Mouse (Mus musculus) naive thymus-derived CD4-positive, alpha-beta T cell, adult 2 months (primary cell): ENCODE data around the gene Rnf157.
"Not testable (repeated sequence)": the region's sequence is repeated elsewhere in the genome, so short reads cannot be mapped to it uniquely, and the experiment has no call there.

Experiments used
- DNase-seq: peaks from one replicate; pipeline ENCODE4 v3.0.0-alpha.2; 2011; ENCODE audit warnings: low read depth

The Rnf157 gene

DNA sequence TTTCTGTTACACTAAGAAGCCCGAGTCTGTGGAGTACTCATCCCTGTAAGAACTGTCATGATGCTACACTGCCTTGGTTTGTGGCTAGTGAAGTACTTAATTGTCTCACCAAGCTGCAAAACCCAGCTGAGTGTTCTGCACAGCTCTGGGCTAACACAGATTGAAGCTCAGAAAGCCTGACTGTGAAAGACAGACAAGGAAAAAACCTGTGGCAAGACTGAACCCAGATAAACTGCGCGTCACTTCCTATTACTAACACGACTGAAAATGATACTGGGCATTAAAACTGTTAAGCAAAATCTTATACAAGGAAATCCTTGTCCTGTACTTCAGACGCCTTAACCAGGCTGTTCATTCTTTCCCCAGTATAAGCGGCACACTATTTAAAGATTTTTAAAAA lies 33.3 kb downstream of the Rnf157 start:
- DNase-seq, result peak; percentile 43

DNA sequence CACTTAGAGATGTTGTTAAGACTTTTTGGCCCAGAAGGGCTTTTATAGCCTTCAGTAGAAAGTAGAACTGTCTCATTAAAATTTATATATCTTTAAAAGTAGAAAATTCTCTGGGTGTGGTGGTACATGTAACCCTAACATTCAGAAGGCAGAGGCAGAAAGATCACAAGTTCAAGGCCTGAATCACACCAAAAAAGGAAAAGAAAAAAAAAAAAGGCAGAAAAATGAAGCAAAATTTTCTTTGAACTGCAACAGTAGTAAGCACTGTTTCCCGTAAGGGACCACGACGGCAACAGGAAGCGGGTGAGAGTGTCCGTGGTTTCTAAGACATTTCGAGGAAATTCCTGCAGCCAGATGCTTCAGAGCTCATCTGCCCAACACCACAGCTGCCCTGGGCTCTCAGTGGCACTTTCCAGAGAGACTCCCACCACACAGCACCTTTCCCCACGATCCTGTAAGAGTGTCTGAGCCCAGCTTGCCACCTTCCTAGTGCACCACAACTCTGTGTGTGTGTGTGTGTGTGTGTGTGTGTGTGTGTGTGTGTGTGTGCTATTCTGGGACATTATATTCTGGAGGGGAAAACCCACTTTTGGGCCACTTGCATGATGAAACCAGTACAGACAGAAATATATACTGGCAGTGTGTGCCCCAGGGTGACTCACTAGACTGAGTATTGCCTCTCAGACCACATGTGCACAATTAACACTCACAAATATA lies 35.7 kb downstream of the Rnf157 start:
- peak; percentile 87 for DNase-seq

DNA sequence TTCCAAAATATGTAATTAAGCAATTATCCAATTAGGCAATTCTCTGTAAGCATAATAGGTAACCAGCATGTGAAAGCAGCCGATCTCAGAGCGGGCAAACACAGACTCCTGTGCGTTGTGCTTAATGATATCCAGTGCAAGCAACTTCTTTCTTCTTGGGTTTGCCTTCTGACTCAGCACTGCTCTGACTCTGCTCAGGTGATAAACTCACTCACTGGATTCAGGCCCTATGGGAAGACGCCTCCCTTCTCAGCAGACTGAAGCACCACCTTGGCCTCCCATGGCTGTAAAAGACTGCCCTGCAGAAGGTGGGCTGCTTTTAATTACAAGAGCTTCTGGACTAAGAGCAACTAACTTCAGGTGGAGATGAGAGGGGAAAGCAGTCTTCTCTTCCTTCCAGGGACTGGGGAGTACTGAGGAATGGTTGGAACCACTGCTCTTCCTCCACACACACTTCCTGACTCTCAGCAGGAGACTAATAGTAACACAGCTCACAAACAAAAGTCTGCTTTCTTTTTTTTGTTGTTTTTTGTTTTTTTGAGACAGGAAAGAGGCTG lies 40.9 kb downstream of the Rnf157 start:
- DNase-seq, result no peak

DNA sequence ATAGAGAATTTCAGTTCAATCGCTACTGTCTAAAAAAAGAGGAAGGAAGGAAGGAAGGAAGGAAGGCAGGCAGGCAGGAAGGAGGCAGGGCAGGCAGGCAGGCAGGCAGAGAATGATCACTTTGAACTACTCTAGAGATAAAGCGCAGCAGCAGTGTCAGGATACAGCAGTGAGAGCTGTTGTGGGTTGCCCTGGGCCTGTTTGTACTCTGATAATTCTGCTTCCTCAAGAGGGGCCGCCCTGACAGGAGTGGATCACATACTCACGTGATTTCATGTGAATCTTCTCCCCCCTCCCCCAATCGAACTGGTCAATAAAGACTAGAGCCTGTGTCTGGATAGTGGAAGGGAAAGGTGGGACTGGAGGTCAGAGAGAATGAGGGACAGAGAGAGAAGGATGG lies 43.2 kb downstream of the Rnf157 start:
- DNase-seq, result peak; percentile 75

DNA sequence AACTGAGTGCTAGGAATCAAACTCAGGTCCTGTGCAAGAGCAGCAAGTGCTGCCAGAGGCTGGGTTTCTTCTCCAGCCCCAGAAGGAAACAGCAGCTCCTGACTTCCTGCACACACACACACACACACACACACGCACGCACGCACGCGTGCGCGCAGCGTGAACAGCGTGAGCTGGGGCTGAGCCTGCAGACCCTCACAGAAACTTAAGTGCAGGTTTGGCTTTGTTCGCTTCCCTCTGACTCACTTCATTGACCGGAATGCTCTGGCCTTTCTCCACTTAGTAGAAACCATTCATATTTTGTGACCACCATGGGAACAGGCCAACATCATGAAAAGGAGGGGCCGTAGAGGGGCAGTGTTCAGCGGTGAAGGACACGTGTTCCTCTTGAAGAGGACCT lies 43.8 kb downstream of the Rnf157 start:
- DNase-seq, result peak; percentile 68

DNA sequence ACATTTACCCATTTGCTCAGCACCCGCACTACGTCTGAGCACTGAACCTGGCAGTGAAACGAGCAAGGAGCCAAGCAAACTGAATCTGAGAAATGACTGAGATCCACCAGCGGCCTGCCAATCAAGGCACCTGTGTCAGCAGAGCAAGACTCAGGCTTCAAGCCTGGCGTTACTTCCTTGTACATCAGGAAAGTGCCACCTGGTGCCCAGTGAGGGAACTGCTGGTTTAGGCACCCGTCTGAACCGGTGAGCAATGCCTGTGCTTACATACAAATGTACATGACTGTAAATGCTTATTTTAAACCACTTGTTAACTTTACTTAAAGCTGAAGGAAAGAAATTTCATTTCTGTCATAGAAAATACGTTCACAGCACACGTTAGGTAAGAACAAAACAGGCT lies 44.7 kb downstream of the Rnf157 start:
- DNase-seq, result peak; percentile 94

DNA sequence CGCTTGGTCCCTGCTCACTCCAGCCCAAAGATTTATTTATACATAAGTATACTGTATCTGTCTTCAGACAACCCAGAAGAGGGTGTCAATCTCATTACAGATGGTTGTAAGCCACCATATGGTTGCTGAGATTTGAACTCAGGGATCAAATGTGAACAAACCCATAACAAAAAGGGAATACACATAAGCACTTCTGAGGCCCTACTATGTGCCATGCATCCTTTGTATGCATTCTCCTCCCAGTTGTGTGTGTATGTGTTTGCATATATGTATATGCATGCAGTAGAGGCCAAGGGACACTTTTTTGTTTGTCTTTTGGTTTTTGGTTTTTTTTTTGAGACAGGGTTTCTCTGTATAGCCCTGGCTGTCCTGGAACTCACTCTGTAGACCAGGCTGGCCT lies 46.2 kb downstream of the Rnf157 start:
- no peak for DNase-seq

DNA sequence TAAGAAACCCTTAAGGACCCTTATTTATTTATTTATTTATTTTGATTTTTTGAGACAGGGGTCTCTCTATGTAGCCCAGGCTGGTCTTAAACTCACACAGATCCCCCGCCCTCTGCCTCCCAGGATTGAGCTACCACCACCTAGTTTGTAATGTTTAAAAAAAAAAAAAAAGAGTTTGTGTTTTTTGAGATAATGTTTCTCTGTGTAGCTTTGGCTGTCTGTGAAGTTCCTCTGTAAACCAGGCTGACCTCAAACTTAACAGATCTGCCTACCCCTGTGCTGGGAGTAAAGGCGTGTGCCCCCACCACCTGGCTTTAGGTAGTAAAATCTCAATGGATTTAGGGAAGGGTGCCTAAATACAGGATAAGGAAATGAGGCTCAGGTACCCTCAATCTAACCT lies 46.7 kb downstream of the Rnf157 start:
- DNase-seq, result no peak

DNA sequence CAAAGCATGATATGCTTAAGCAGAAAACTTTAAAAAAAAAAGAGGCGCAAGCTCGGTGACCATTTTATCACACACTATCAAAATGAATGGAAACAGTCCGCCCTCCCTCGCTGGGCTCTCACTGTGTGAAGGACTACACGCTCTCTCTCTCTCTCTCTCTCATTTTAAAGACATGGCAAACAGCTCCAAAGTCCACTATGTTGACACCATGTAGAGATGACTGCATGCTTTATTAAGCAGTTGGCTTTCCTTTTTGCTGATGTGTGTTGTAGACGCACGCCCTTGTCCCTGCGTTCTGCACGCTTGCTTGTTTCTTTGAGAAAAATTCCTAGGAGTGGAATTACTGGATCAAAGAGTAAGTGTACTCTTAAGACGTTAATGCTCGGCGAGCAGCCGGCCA lies 47.4 kb downstream of the Rnf157 start:
- no peak for DNase-seq

DNA sequence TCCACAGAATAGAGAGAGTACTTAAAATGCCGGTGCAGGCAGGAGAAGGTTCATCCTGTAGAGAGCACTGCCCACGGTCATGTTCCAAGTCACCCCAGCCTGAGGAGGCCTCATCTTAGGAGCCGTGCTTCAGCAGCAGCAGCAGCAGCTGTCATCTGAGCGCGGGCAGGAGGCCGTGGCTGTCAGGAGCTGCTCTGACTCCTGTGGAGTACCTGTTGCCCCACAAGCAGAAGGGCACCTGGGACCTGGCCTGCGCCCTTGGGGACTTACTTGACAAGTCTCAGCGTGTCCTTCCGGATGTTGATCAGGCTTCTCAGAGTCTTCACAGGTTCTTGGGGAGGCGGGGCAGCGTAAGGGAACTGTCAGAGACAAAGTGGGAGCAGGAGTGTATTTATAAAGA lies 50.8 kb downstream of the Rnf157 start:
- peak; percentile 55 for DNase-seq

DNA sequence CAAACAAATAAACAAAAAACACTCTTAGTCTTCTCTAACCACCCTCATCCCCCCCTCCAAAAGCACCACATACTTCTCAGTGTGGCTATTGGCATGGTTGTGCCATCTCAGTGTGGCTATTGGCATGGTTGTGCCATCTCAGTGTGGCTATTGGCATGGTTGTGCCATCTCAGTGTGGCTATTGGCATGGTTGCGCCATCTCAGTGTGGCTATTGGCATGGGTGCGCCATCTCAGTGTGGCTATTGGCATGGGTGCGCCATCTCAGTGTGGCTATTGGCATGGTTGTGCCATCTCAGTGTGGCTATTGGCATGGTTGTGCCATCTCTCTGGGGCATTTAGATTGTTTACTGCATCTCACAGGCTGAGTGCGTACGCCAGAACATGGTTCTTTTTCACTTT lies 51.9 kb downstream of the Rnf157 start:
- DNase-seq, result not testable (repeated sequence)

DNA sequence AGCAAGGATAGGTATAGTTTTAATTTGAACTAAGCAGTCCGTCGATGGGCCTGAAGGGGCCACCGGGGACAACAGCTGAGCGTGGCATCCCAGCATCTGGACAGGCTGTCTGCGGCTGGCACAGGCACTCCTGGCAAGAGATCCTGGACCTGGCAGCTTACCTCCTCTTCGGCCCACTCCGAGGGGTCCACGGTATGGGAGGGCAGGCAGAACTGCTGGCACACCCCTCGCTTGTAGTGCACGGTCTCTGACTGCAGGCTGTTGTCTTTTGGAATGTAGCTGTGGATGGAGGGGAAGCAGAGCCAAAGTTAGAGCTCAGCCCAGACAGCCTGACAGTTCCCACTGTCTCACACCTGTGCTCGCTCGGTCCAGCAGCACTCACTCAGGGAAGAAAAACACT lies 53.2 kb downstream of the Rnf157 start:
- no peak for DNase-seq

DNA sequence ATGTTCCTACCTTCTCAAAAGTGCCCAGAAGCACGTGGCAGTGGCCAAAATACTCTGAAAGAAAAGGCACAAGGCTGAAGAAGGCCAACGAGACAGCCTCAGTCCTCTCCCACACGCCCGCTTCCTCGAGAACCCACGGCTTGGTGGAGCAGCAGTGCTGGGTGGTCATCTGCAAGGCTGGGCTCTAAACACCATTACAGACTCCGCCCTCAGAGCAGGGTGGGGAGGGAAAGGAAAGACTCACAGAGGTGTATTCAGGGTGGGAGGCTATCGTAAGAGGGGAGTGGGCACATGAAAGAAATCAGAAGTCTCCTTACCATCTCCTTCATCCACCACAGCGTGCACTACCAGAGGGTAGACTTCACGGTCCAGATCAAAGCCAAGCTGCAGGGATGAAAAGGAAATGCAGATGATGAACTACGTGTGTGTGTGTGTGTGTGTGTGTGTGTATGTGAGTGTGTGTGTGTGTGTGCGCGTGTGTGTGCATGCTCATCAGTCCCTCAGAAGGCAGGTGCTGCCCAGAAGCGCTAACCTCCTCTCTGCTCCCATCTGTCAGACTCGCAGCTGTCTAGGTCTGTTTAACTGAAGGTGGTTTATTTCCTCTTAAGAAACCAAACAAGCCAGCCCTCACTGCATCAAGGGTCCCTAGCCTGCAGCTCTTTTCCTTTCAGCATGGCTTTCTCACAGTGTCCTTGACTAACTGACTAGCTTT lies 53.8 kb downstream of the Rnf157 start:
- peak; percentile 53 for DNase-seq

DNA sequence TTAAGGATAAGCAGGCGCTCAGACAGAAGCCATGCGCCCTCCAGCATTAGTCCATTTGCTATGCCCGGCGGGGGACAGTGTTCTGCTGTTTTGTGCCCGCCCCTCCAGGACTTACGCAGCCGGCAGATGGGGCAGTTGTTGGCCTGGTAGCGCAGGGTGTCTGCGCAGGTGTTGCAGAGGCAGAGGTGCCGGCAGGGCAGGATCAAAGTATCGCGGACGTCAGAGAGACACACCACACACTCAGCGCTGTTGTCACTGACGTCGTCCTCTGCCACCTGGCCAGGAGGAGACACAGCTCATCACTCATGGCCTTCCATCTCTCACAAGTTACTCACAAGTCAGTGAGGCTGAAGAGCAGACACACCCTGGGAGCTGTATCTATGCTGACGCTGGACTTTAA lies 58.3 kb downstream of the Rnf157 start:
- DNase-seq, result peak; percentile 57

DNA sequence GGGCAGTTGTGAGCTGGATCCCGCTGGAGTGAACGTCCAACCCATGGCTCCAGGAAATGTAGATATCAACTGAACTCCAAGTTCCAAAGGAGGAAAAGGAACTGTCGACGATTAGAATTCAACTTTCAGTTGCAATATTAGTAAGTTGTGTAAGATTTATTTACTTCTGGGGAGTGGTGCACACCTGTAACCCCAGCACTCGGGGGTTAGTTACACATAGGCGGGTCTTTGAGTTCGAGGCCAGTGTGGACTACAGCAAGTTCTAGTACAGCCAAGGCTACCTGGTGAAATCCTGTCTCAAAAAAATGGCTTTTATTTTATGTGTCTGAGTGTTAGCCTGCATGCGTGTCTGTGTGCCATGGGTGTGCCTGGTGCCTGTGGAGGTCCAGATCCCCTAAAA lies 59.3 kb downstream of the Rnf157 start:
- DNase-seq, result no peak

DNA sequence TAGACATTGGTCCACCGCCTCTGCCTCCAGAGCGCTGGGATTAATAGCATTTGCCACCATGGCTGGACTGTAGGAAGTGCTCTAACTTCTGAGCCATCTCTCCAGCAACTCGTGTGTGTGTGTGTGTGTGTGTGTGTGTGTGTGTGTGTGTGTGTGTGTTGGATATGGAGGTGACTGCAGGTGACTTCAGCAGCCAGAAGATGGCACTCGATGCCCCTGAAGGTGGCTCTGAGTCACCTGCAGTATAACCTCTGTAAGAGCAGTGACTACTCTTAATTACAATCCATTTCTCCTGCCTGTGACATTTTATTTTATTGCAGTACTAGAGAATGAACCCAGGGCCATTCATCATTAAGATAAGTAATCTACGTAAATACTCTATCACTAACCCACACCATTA lies 61.5 kb downstream of the Rnf157 start:
- DNase-seq, result no peak

DNA sequence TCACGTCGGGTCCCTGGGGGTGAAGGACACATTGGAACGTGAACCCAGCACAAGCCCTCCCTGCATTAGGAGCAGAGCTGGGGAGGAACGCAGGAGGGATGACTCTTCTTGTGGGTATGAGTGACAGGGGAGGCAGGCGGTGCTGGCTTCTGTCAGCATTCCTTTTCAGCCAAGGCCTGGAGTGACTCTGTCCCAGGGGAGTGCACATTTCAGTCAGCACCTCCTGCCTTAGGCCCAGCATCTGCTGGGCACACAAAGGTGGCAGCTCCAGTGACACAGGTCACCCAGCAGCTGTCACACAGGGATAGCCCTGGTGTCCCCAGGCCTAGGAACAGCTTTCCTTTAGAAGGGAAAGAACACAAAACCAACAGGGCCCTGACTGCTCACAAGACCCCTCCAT lies 64.9 kb downstream of the Rnf157 start:
- DNase-seq, result no peak

DNA sequence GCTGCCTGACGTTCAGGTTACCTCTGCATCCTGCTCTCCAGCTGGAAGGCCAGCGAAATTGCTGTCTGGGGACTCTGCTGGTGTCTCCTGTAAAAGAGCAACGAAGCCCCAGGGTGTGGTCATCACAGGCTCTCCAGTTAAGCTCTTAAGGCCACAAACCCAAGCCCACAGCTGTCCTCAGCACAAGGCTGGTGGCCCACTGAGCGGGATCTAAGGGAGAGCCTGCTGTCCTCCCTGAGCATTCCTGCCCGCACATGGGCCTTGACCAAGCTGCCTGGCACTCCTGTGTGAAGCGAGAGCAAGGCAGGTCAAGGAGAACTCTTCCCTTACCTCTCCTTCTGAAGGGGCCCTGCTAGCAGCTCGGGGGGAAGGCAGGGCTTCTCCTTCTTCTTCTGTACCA lies 65.8 kb downstream of the Rnf157 start:
- no peak for DNase-seq

DNA sequence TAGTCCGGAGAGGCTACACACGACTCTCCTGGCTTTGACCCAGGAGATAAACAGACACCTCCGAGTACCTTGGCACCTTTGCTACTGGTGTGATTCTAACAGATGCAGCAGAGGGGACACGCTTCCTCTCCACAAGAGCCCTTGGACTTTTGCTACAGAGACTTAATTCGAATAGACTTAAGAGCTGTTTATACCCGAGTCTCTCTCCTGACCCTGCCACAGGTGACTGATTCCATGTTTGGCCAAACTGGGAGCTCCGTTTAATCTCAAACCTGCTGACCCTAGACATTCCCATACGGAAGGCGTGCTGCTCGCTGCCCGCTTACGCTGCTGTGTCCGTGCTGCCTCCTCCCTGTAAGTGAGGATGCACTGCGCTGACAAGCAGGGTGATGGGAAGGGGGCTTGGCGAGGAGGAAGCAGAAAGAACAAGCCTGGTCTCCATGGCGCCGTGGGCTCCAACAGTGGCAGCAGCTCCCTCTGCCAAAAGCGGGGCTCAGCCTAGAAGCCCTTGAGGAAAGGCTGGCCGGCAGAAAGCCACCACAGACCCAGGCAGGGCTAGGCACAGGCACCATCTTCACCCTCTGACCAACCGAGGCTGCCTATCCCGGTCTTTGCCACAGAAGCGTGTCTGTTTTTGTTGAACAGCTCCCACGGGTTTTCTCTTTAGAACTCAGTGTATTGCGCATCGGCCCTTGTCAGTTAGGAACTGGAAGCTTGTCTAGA lies 70.6 kb downstream of the Rnf157 start:
- no peak for DNase-seq

DNA sequence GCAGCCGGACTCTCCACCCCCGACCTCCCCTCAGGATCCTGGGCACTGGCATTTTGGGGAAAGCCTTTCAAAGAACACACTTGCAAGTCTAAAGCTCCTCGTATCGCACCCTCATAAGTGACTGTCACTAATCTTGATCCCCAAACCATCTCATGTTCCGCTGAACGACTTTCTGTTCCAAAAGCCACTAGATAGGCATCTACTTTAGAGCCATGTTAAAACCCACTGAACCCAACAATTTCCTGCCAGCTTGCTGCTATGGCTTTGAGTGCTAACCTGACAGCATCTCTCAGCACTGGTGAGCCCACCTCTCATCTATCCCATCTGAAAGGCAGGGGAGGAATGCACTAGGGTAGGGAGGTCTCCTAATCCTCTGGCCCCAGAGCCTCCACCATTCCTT lies 75.3 kb downstream of the Rnf157 start:
- DNase-seq, result peak; percentile 50

DNA sequence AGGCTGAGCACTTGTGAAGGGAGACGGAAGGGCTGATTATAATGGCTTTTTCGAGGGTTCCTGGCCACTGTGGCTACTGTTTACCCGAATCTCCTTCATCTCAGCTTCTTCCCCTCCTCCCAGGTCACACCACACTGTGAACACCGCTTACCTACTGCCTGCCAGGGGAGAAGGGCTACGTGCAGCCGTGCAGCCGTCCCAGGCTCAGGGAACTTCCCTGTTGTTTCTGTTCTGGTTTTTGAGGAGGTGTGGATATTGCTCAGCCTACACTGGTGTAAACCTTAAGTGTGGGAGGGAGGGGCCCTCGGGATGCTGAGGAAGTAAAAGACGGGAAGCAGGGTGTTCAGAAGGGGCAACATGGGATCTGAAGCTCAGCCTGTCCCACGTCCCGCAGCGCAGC lies 75.8 kb downstream of the Rnf157 start:
- DNase-seq, result no peak

DNA sequence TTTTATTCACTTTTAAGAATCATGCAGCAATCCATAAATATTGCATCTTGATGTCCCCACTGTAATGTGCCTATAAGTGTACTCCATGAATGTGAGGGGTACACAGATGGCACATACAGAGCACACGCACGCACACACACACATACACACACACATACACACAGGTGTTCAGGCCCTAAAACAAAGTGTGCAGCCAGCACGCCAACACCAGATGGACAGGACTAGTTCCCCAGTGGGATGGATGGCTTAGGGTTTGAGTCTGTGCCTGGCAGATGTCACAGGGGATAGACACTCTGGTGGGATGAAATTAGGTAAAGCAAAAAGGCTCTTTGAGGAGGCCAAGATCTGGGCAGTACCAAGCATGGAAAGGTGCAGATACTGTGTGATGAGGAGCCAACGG lies 76.4 kb downstream of the Rnf157 start:
- DNase-seq, result no peak
